Mouse (Mus musculus) myocyte (in vitro differentiated cells): ENCODE results near the gene Sowahb.

ENCODE experiments used
- E2F4 ChIP-seq: IDR thresholded peaks from one replicate; pipeline ENCODE4 v1.6.1; 2011; ENCODE audit warnings: mild to moderate bottlenecking, control low read depth, moderate library complexity; ENCODE audit not compliant: insufficient read depth
- MYOD1 ChIP-seq, 3 experiments: IDR thresholded peaks; one replicate each; pipeline ENCODE4 v1.6.1; 2011; ENCODE audit warnings: control low read depth in 2 of 3, low read depth in 2 of 3, mild to moderate bottlenecking in 2 of 3, moderate library complexity in 1 of 3; ENCODE audit not compliant: insufficient read length in 2 of 3, control insufficient read depth in 1 of 3

DNA sequence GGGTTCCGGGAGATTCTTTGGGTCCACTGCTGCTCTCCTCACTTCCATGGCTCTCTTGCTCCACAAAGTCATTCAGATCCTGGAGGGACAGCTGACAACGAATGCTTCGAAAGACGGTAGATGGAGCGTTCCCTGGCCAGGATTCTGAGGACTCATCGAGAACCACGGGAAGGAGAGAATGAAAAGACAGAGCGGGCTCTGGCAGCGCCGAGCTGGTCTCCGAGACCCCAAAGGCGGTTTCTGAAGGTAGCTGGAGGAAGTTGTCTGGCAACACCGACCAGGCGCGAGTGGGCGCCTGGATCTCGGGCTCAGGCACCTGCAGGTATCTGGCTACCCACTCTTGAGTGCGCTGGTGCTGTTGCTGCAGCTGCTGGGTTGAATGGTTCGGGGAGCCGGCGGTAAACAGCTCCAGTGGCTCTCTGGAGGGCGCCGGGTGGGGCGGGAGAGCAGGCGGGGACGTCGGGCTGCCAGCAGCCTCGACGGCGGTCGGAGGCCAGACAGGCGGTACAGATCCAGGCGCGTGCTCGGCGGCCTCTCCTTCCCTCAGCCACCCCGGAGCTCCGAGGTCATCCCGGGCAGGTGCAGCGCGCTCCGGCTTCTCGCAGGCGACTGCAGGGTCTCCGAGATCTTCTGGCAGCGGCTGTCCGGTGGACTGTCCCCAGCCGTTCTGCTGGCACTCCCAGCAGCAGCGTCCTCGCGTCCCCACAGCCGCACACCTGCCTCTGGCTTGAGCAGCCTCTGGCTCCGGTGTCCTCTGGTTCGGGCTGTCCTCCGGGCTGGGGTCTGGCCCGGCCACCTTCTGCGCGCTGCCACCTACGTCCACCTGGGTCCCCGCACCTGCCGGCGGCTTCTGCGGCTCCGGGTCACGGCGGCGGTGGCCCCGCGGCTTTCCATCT, 886 bp downstream of the Sowahb start:
- no peak for TF ChIP-seq E2F4
- TF ChIP-seq MYOD1 (IDR thresholded peaks at IDR 0.05; ENCODE audit: control insufficient read depth in 1 of 3, insufficient read length in 2 of 3, low read depth in 2 of 3): no peak
